Mouse (Mus musculus): Measurements from ENCODE around the gene Pak1. TPM values are rescaled to one million over a fixed set of nuclear protein-coding genes. Genes with fewer than 3 reads are reported as not detected.

Gene Pak1
- polyA plus RNA-seq, 1 experiment from 2014 or later: 8.1 TPM

- H3K27me3 ChIP-seq (ENCODE audit: insufficient read depth, low read length): no peaks in the 10 kb centered on the region
- no peaks in the 10 kb centered on the region for H3K9me3 ChIP-seq (ENCODE audit: low read length)
- H3K4me2 ChIP-seq (ENCODE audit: low read depth, low read length): no peak overlapping the region
- H3K4me3 ChIP-seq (ENCODE audit: low read depth, low read length): no peak overlapping the region
- DNase-seq (no peak), ATAC-seq (no peak)
- WGBS (ENCODE audit: insufficient replicate concordance): 64% methylated on average over 1 of the region's 1 CpGs
- TF ChIP-seq EP300 (IDR thresholded peaks at IDR 0.05; ENCODE audit: low read depth): no peak
- no peak for TF ChIP-seq CTCF (IDR thresholded peaks at IDR 0.05; ENCODE audit: low read depth)
- no peak overlapping the region for H3K9ac ChIP-seq (replicated peaks)
- no peaks in the 10 kb centered on the region for H3K4me1 ChIP-seq (ENCODE audit: insufficient read depth)
- H3K36me3 ChIP-seq (replicated peaks; ENCODE audit: insufficient read depth, low read length): no peaks in the 10 kb centered on the region
- H3K27ac ChIP-seq (ENCODE audit: low read depth): no peak overlapping the region
Observed at GRCm38 (mm10) chr7:97944485-97944884, 156.1 kb downstream of the Pak1 start.

Other genes starting within 250 kb of the Pak1 start
- gene Aamdc, start 209.0 kb upstream of the Pak1 start, polyA plus RNA-seq (2015; fragmentation: Nextera tagmentation; extraction: Ambion mirVana): 21.9 and 30.9 TPM in 2 replicates
- gene Rsf1, start 208.7 kb upstream of the Pak1 start, polyA plus RNA-seq (2015; fragmentation: Nextera tagmentation; extraction: Ambion mirVana): 5.5 TPM in 2 replicates
- gene Clns1a, start 91.9 kb upstream of the Pak1 start, polyA plus RNA-seq (2015; fragmentation: Nextera tagmentation; extraction: Ambion mirVana): 40.2 and 42.0 TPM in 2 replicates
- gene Aqp11, start 50.3 kb upstream of the Pak1 start, polyA plus RNA-seq (2015; fragmentation: Nextera tagmentation; extraction: Ambion mirVana): 51.0 and 55.0 TPM in 2 replicates
- not detected in 2 replicates for gene Gdpd4, start 131.4 kb downstream of the Pak1 start, polyA plus RNA-seq (2015; fragmentation: Nextera tagmentation; extraction: Ambion mirVana)